Mouse (Mus musculus) heart, postnatal 10 days (tissue): ENCODE data around the gene Tes. TPM values are rescaled to one million over a fixed set of nuclear protein-coding genes. Genes with fewer than 3 reads are reported as not detected.
A peak's percentile ranks its signal among the peaks of the same experiment; 100 is the strongest.
"Not testable (repeated sequence)": the region's sequence is repeated elsewhere in the genome, so short reads cannot be mapped to it uniquely, and the experiment has no call there.

Experiments used
- DNase-seq, 2 experiments: peaks; one replicate each; pipeline ENCODE4 v3.0.0; 2021
- intact Hi-C: fragments of 180-260 bp; cut with DNase I; formaldehyde crosslinking; loops from one replicate; pipeline ENCODE4 v1.15.1; 2025
- total RNA-seq, 2 experiments: library from RNA; stranded (reverse); gene quantifications; 2 replicates each; pipeline ENCODE4 v1.2.3; 2021

Gene Tes
- total RNA-seq, result 1 to 10 TPM; 7.8 to 8.5 TPM

DNA sequence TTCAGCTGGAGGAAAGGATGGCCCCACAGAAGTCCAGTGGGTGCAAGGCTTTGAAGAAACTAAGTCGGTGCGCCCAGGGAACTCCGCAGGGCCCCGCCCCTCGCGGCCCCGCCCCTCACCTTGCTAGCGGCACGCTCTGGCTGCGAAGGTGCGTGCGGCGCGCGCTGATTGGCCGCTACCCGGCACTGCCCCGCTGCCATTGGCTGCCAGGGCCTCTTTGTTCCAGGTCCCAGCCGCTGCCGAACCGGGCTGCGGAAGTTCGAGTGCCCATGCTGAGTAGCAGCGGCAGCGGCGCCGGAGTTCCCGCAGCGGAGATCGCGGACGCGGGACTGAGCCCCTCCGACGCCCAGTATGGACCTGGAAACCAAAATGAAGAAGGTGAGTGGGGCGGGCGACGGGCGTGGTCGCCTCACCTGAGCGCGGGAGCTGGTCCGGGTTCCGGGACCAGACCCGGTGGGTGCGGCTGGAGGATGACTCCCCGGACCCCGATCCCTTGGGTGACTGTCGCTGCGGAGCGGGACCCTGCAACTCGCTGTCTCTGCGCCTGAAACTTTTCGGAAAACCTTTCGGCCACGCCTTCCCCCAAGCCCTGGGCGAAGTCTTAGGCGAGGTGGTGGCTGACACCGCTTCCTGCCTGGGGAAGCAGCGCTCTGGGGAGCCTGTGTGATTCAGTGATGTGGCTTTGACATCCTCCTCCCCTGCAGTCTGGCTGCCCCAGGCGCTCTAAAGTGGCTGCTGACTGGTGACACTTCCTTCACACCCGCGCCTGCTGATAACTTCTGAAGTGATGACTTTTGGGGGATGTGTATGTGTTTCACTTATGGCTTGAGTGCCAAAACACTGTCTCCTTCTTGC lies at the start of gene Tes:
Gene Tes (plus strand): TSS at position 214 of the 855 bp plus-strand sequence.
- DNase-seq, result peak; percentile 62 to 70
- intact Hi-C loops, result no loop called here

DNA sequence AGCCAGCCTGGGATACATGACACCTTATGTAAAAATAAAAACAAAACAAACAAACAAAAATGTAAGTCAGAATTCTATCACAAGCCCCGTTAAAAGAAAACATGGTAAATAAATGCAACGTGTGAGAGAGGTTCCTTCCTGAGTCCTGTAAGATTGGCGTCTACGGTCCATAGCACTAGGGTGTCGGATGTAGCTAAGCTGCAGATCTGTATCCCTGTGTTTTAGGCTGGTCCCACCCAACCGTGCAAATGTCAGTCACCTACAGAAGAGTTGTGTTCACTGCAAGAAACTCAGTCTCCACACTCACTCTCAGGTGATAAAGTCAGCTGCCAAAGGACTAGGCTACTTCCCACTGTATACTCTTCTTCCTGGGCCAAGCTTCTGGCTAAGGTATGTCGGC lies 39.1 kb upstream of the Tes start:
- DNase-seq, result no peak
- intact Hi-C loops, result loop anchor here (5.0 kb wide), 2 partner anchors 331 to 561 kb away; no protein-coding TSS in a partner anchor

DNA sequence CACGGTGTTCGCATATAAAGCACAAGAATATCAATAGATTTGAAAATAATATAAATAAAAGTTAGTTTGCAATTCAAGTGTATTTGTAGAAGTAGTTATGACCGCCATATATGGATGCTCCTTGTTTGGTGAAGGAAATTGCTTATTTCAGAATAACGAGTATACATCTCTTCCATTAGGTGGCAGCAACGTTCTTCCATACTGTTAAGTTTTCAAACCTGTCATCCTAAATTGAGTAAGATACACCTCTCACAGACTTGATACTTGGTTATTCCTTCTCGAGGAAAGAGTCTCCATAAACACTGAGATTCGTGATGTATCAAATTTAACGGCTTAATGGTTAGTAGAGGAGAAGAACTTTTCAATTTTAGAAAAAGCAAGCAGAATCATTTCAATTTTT lies 37.4 kb upstream of the Tes start:
- intact Hi-C loops, result loop anchor here (1.0 to 5.0 kb wide), 3 partner anchors 60 to 560 kb away; no protein-coding TSS in a partner anchor
- peak; percentile 26 to 66 for DNase-seq

DNA sequence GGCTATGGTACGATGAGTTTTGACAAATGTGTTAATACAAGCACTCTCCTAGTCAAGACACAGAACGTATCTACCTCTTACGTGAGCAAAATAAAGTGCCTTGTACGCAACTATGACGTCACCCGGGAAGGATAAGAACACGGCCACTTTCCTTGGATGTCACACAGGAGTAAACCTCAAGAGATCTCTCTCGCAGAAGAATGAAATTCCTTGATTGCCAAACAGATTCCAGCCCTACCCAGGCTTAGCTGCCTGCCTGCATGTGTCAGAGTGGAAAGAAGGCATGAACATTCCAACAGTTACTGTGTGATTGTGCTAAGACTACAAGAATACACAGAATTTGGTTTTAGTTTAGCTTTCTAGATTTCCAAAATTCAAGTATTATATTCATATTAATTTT lies 36.1 kb upstream of the Tes start:
- intact Hi-C loops, result loop anchor here (5.0 kb wide), 2 partner anchors 328 to 558 kb away; no protein-coding TSS in a partner anchor
- DNase-seq, result no peak

DNA sequence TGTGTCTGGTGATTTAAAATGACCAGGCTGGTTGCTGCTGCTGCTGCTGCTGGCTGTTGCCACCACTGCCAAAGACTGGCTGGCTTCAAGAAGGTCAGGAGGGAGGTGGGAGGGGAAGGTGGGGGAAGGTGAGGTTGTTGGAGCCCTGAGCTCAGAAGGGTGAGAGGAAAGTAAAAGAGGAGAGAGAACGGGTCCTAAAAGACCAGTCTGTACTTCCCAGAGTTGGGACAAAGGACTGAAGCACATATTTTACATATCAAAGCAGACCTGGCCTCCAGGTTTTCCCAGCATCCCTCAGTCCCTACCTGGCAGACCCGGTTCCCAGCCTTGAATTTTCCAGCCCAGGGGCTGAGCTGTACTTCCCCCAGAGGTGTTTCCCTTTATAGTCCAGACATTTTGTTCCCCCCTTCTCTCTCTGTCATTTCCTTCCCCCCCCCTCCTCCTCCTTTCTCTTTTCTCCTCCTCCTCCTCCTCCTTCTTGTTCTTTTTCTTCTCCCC lies 32.7 kb upstream of the Tes start:
- intact Hi-C loops, result no loop called here
- no peak for DNase-seq

DNA sequence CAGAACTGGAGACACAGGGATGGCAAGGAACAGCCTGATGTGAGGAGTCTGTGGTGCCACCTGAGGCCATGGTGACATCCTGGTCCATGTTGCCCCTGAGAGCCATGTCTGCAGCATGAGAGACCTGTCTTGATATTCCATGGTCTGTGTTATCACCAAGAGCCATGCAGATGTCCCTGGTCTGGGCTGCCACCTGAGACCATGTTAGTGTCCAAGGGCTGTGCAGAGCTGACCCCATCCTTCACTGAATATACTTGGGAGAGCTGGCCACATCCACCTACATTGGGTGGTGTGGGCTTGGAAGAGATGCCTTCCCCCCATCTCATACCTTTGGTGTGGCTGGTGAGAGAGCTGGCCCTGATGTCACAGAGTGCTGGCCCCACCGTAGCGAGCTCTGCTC lies 30.9 kb upstream of the Tes start:
- intact Hi-C loops, result no loop called here

DNA sequence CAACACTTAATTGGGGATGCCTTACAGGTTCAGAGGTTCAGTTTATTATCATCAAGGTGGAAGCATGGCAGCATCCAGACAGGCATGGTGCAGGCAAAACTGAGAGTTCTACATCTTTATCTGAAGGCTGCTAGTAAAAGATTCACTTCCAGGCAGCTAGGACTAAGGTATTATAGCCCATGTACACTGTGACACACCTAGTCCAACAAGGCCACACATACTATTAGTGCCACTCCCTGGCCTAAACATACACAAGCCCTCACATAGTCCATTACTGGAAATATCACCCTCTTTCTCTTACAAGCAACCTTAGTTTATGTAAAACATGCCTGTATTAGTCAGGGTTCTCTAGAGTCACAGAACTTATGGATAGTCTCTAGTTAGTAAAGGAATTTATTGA lies 29.7 kb upstream of the Tes start:
- DNase-seq, result no peak
- intact Hi-C loops, result no loop called here

More for the DNA sequence above, 30.9 kb upstream of the Tes start:
- DNase-seq, result no peak

DNA sequence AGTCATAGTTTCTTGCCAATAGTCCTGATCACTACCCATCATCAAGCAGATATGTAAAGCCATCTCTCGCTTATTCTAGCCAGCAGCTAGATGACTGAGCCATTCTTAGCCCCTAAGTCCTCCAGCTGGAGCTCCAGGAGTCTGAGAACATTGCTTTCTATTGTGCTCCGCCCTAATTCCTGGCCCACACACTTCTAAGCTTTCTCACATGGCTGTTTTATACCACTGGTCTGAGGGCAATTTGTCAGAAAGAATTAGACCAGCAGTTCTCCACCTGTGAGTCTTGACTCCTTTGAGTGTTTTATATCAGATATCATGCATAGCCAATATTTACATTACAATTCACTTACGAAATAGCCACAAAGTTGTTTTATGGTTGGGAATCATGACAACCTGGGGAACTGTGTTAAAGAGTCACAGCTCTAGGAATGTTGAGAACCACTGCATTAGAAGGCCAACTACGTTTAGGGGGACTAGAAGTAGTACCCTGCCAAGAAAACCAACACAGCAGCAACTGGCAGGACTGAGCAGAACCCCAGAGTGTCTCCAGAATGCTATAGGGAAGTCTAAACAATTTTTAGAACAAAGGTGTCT lies 13.4 kb upstream of the Tes start:
- no peak for DNase-seq
- intact Hi-C loops, result no loop called here

DNA sequence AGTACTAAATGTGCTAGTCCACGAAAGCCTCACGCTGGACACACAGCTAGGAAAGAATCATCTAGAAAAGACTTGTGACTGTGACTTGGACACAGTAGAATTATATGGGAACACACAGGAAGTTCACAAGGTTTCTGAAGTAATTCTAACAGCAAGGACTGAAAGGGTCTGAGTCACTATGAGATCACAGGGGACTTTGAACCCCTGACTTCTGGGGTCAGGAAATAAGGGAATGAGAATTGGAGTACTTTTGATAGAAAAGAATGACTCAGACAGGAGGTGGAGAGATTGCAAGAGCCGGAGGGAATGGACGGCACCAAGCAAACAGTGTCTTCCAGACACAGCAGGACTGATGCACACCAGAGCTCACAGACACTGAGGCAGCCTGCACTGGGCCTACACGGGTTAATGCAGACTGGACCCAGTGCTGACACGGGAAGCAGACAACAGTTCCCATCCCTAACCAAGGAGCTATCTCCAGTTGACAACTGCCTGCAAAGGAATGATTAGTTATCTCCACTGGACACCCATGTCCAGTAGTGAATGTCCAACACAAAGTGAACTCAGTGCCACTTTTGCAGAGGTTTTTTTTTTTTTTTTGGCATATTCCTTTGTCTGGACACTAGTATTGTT lies 11.8 kb upstream of the Tes start:
- DNase-seq, result no peak
- intact Hi-C loops, result no loop called here

DNA sequence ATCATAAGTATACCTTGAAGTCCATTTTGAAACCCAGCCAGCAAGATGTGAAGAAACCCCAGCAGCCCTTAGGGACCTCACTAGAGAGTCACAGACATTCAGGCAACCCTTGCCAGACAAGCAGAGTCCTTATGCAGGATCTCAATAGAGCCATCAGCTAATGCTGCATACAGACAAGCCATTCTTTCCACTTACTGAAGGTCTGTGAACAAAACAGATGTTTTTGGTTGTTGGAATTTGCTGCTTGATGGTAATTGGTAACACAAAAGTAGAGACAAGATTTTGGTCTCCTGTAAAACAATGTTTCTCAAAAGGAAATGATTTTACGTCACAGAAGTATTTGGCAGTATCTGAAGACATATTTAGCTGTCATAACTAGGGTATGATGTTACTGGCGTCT lies 10.2 kb upstream of the Tes start:
- DNase-seq, result no peak
- intact Hi-C loops, result no loop called here

DNA sequence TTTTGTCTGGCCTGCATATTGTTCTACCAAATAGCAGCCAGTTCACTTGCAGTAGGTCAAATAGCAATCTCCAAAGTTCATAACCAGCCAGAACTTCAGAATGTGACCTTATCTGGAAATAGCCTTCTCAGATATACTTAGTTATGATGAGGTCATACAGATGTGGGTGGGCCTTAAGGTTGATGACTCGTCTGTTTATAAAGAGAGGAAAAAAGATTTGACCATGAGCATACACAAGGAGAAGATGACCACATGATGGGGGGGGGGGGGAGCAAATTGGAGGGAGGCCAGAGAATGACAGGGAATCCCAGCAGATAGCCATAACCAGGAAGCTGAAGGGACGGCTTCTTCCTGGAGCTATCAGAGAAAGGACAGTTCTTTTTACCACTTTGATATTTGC lies 9.3 kb upstream of the Tes start:
- peak in 1 of 2 experiments; percentile 6 for DNase-seq
- intact Hi-C loops, result no loop called here

DNA sequence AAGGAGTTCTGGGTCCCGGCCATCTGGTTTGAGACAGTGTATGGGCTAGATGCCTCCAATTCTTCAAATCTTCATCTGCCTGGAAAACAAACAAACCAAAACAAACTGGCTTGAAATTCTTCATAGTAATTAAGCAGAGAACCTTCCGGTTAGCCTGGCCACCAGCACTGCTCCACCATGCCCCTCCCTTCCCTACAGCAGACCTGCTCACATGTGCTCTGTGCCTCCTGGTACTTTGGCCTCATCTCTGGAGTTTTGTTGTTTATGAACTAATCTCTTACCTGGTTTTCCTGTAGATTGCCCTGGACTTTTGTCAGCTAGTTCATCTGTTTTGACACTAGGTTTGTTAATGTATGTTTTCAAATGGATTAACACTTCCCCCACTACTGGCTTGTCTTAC lies 5.4 kb upstream of the Tes start:
- intact Hi-C loops, result no loop called here
- no peak for DNase-seq

DNA sequence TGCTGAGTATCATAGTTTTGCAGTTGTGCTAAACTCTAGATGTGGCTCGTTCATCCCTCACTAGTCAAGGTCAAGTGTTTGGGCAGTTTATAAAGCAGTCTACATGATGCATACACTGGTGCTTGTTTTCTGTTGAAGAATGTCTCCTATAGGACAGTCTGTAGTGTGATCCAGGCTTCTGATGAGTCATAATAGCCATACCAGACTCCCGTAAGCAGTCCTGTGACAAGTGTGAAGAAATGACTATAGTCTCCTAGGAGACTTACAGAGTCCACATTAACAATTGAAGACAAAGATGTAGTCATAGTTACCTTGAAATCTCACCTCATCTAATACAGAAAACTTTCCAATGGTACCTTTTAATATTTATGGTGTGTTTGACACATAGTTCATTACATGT lies 4.8 kb upstream of the Tes start:
- intact Hi-C loops, result no loop called here
- DNase-seq, result no peak

DNA sequence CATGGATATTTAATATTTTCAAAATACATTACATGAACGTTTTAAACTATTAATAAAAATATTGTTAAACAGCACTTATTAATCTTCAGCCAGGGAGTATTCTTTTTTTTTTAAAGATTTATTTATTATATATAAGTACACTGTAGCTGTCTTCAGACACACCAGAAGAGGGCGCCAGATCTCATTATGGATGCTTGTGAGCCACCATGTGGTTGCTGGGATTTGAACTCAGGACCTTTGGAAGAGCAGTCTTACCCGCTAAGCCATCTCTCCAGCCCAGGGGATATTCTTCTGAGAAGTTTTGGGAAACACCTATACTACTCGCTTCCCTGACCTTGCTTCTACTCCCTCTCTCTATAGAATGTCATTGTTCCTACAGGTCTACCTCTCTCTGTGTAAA lies 3.1 kb upstream of the Tes start:
- intact Hi-C loops, result not testable (repeated sequence)

DNA sequence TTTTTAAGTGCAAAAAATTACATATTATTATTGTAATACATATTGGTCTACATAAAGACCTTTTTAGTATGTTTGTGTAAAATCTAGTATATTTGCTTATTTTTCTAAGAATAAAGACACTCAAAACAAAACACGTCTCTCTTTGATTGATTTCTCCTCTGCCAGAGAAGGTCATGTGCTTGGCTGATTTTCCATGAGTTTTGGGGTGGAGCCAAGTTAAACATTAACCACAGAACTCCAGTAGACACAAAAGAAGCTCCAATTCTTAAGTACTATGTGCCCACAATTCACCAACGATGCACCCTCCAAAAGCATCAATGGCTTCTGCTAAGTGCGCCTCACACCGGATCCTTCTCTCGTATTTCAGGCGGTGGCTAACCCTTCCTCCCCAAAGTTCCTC lies 2.6 kb upstream of the Tes start:
- DNase-seq, result no peak
- intact Hi-C loops, result no loop called here

More for the DNA sequence above, 3.1 kb upstream of the Tes start:
- DNase-seq, result not testable (repeated sequence)

DNA sequence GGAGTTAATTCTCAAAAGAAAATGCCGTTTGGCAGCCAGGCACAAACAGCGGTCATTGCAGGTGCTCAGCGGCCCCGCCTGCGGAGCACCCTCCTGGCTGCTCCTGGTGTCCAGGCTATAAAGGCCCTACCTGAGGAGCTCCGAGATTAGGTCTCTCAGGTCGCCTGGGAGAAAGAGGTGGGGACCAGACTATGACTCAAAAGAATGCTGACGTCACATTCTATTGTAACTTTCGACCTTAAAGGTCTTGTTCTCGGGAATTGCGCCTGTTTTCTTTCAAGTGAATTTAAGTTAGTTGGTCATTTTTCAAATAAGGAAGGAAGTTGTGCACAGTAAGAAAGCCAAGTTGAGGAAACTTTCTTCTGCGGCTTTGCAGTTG lies 831 bp downstream of the Tes start:
- no peak for DNase-seq
- intact Hi-C loops, result no loop called here

DNA sequence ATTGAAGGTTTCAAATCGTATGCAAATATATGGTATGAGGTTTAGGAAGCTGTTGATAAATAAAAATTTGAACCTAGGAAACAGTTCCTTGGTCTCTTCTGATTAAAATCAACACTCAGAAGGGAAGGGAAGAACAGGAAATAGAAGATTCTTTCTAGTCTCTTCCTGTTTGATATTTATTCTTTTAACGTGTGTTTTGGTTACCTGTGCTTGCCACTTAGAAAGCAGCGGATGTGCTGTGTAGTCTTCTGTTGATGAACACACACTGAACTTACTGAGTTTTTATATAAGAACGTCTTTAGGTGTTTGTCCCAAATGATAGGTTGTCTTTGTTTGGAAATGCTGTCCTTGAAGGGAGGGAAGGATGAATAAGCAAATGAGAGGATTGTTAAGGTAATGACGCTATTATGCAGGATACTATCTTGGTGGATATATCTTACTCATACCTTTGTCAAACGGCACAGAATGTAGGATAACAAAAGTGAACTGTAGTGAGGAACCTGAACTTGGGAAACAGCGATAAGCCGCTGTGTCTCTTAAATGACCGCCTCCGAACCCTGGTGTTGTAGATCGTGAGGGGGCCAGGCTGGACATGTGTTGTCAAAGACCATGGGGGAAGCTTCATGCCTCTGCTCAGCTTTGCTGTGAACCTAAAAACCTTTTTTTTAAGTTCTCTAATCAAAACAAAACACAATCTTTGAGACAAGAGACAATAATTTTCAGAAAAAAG lies 1.4 kb downstream of the Tes start:
- intact Hi-C loops, result no loop called here
- no peak for DNase-seq

DNA sequence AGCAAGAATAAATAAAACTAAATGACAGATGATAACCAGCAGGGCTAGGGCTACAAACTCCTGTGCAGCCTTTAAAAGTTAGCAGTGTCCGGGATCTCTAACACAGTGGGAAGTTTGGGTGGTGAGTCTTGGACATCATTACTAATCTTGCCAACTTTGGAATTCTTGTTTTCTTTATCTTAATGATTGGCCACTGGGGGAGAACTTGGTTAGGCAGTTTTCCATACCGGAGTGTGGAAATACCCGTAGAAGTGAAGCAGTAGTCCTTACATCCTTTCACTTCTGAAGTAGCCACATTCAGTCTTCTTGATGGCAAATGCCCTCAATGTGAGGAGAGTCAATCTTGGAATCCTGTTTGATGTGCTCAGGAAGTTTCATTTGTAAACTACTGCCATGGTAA lies 7.0 kb downstream of the Tes start:
- DNase-seq, result no peak
- intact Hi-C loops, result no loop called here

DNA sequence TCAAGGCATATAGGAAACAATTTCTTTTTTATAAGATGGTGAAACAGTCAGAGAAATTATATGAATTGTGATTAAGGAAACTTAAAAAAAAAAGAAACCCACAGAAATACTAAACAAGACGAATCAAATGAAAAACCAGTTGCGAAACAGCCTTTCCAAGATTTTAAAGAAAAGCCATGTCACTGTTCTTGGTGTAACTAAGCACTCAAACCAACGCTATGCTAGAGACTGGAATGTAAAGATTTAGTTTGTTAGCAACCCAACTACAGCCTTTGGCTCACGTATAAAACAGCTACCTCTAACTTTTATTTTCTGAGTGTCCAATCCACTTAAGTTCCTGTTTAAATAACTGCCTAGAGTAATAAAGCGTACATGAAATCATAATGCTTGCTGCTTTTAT lies 7.4 kb downstream of the Tes start:
- no peak for DNase-seq
- intact Hi-C loops, result no loop called here

DNA sequence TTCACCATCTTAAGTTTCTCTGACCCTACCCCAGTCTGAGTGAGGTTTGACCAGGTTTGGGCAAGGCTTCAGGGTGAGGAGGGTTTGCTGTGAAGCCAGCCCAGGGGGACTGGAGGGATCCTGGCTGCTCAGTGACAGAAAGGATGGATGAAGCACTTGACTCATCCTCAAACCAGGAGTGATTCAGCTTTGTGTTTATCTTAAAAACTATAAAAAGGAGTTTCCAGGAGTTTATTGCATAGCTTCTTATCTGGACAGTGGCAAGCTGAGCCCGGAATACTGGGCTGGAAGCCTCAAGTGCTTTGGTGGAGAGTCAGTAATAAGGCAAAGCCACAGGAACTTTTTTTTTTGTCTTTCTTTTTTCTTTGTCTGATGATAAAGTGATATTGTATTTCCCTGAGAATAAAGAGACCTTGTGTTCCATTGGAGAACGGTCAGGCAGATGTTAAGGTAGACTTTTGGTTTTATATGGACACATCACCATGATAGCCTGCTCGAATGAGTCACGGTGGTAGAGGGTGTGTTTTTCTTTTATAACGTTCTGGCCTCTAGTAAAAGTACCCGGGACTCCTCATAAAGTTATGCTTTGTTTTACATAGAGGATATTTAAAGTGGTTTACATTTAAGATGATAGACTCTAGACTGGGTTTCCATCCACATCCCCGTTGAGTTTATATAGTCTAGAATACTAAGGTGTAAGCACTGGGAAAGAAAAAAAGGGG lies 8.0 kb downstream of the Tes start:
- DNase-seq, result no peak
- intact Hi-C loops, result no loop called here
